In the genomic region with DNA sequence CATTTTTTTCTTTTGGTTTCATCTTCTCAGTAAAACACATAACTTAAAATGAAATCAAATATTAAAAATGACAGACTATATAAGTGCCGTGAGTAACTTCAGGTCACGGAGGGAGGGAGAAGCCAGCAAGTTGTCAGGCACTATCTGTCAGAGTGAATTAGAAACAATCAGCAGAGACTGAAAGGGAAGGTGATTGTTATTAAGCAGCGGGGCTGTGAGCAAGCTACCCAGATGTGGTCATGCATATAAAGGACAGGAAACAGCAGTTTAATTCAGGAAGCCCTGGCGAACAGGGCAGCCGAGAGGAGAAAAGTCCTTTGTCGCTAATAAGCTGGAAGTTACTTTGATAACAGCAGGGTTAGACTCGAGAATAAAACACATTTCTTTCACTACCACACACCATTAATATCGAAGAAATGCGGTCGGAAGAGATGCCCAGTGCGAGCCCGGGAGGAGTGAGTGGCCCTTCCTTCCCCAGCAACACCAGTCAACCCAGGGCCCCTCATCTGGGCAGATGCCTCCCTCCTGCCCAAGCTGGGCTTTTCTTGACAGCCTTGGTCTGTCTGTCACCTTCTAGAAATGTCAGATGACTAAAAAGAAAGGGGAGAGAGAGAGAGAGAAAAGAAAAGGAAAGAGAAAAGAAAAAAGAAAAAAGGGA, we compare ENCODE assay signal across 12 mouse cellular contexts.
DNase-seq lines count a peak whose midpoint lies in the region; ATAC-seq and TF ChIP-seq lines count a peak whose summit lies in the region.
"Had no signal": no experiment of that assay in that cellular context is flagged by ENCODE, and none has a peak within 500 bp of the region (broad histone marks: within the 10 kb centered on the region; RNA-seq: fewer than 3 reads in every experiment).

No protein-coding gene starts in this region.

- H3K4me1 ChIP-seq in heart, postnatal 0 days (ENCODE audit: control insufficient read depth, insufficient read depth) = no peaks in the 10 kb centered on the region
- no peaks in the 10 kb centered on the region for H3K4me1 ChIP-seq in embryonic facial prominence, embryonic 11.5 days (ENCODE audit: control insufficient read depth, insufficient read depth, low read length)
- H3K4me1 ChIP-seq: neural tube, embryonic 12.5 days had no signal

- H3K4me3 ChIP-seq in heart, postnatal 0 days (ENCODE audit: low read depth, low read length) = no peak overlapping the region
- H3K4me3 ChIP-seq in embryonic facial prominence, embryonic 11.5 days (ENCODE audit: low read depth, low read length) = no peak overlapping the region
- H3K4me3 ChIP-seq: heart, adult 2 months; neural tube, embryonic 12.5 days had no signal

- no peak overlapping the region for H3K27ac ChIP-seq in heart, postnatal 0 days (ENCODE audit: low read depth)
- H3K27ac ChIP-seq in embryonic facial prominence, embryonic 11.5 days (replicated peaks; ENCODE audit: low read depth, low read length) = no peak overlapping the region
- H3K27ac ChIP-seq: heart, adult 2 months; neural tube, embryonic 12.5 days had no signal

- DNase-seq in heart, postnatal 0 days (ENCODE audit: low spot score) = peak; percentile 9
- no peak for DNase-seq in heart, adult 18-20 months
- peak; percentile 41 for DNase-seq in Muller cell, postnatal 12 days (ENCODE audit: inconsistent ontology term)
- peak; percentile 46 for DNase-seq in embryonic facial prominence, embryonic 11.5 days (ENCODE audit: low spot score)
- peak; percentile 20 for DNase-seq in hindlimb bud, embryonic 11.5 days (ENCODE audit: extremely low spot score, low read depth, low spot score)
- DNase-seq in cerebellum, adult 9-10 months = no peak
- no peak for DNase-seq in frontal cortex, postnatal 36 days (ENCODE audit: low spot score in 2 of 2)
- DNase-seq in gastrocnemius, adult 18-20 months (ENCODE audit: low spot score) = no peak
- DNase-seq: cerebellum, postnatal 14 days; heart, adult 2 months; right cerebral cortex, postnatal 25 days had no signal

- H3K9ac ChIP-seq in heart, postnatal 0 days (replicated peaks; ENCODE audit: low read depth, low read length) = no peak overlapping the region
- H3K9ac ChIP-seq in embryonic facial prominence, embryonic 11.5 days (replicated peaks; ENCODE audit: low read length) = no peak overlapping the region
- H3K9ac ChIP-seq: neural tube, embryonic 12.5 days had no signal

- ATAC-seq in heart, postnatal 0 days (ENCODE audit: insufficient read depth, low read depth) = no peak
- ATAC-seq in embryonic facial prominence, embryonic 11.5 days (replicated peaks; ENCODE audit: insufficient number of reproducible peaks, low FRiP score, low TSS enrichment, low read depth) = no peak

- WGBS in heart, postnatal 0 days = 49% methylated on average over 12 of the region's 12 CpGs
- WGBS in embryonic facial prominence, embryonic 11.5 days = 25% methylated on average over 12 of the region's 12 CpGs

- no peaks in the 10 kb centered on the region for H3K27me3 ChIP-seq in heart, postnatal 0 days (ENCODE audit: control insufficient read depth, insufficient read depth, low read length)
- no peaks in the 10 kb centered on the region for H3K27me3 ChIP-seq in embryonic facial prominence, embryonic 11.5 days (ENCODE audit: control insufficient read depth, insufficient read depth, low read length)
- H3K27me3 ChIP-seq: neural tube, embryonic 12.5 days had no signal

- no peak overlapping the region for H3K4me2 ChIP-seq in heart, postnatal 0 days (ENCODE audit: low read depth, low read length)
- no peak overlapping the region for H3K4me2 ChIP-seq in embryonic facial prominence, embryonic 11.5 days (ENCODE audit: low read depth, low read length)
- H3K4me2 ChIP-seq: neural tube, embryonic 12.5 days had no signal

- TF ChIP-seq EP300 in heart, postnatal 0 days (IDR thresholded peaks at IDR 0.05; ENCODE audit: low read depth) = no peak

- H3K9me3 ChIP-seq in heart, postnatal 0 days (replicated peaks; ENCODE audit: control insufficient read depth, low read length) = no peaks in the 10 kb centered on the region
- H3K9me3 ChIP-seq in embryonic facial prominence, embryonic 11.5 days (replicated peaks; ENCODE audit: control insufficient read depth, low read length) = no peaks in the 10 kb centered on the region
- H3K9me3 ChIP-seq: neural tube, embryonic 12.5 days had no signal

- H3K36me3 ChIP-seq in heart, postnatal 0 days (replicated peaks; ENCODE audit: control insufficient read depth, insufficient read depth, low read length) = no peaks in the 10 kb centered on the region
- H3K36me3 ChIP-seq in embryonic facial prominence, embryonic 11.5 days (replicated peaks; ENCODE audit: control insufficient read depth, insufficient read depth, low read depth, low read length) = no peaks in the 10 kb centered on the region
- H3K36me3 ChIP-seq: neural tube, embryonic 12.5 days had no signal

- TF ChIP-seq CTCF in heart, postnatal 0 days (IDR thresholded peaks at IDR 0.05; ENCODE audit: low read depth) = no peak

Comparison
In these comparisons a context has a peak if more than half of its experiments do, and no peak if none do; other contexts are left out.
1. DNase-seq: peak in heart, postnatal 0 days (single experiment), Muller cell, postnatal 12 days (single experiment), embryonic facial prominence, embryonic 11.5 days (single experiment) and hindlimb bud, embryonic 11.5 days (single experiment); none in heart, adult 18-20 months (0 of 2), cerebellum, adult 9-10 months (single experiment), frontal cortex, postnatal 36 days (0 of 2) and gastrocnemius, adult 18-20 months (single experiment).